Mouse (Mus musculus): ENCODE results near the gene Hist1h3f.
"Not testable (repeated sequence)": the region's sequence is repeated elsewhere in the genome, so short reads cannot be mapped to it uniquely, and the experiment has no call there.

DNA sequence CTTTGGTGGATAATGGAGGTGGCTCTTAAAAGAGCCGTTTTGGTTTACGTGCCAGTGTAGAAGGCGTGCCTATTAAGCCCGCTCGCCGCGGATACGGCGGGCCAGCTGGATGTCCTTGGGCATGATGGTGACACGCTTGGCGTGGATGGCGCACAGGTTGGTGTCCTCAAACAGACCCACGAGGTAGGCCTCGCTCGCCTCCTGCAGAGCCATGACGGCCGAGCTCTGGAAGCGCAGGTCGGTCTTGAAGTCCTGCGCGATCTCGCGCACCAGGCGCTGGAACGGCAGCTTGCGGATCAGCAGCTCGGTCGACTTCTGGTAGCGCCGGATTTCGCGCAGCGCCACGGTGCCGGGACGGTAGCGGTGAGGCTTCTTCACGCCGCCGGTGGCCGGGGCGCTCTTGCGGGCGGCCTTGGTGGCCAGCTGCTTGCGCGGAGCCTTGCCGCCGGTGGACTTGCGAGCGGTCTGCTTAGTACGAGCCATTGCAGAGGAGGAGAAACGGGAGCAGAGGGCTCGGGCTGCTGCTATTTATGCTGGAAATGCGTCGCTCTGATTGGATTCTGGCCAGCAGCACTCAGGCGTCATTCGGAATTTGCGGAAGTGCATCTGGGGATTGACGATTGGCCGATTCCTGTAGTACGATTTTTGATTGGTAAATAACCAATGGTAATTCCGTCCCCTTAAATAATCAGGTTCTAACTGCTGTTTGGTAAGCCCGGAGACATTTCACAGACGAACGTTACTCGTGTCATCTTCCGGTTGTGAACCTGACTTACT lies 18.2 kb downstream of the Hist1h3f start, which contains the start of gene Hist1h3e:
- not testable (repeated sequence) for TF ChIP-seq CTCF (IDR thresholded peaks at IDR 0.05; ENCODE audit: insufficient read depth, low read length)
- peak; percentile 95 for TF ChIP-seq POLR2A (IDR thresholded peaks at IDR 0.05; ENCODE audit: borderline replicate concordance, extremely low read depth, low read depth, low read length)
